Mouse (Mus musculus) limb, embryonic 11.5 days (tissue): Measurements from ENCODE around the gene Clec12a. TPM values are rescaled to one million over a fixed set of nuclear protein-coding genes. Genes with fewer than 3 reads are reported as not detected.

Source experiments
- ATAC-seq: fragments of 200-750 bp; cut with Nextera tagmentation; 2 replicates; pipeline ENCODE4 v1.8.0; 2017; ENCODE audit warnings: low read depth; ENCODE audit not compliant: insufficient number of reproducible peaks, low FRiP score, low TSS enrichment
- DNase-seq: peaks from one replicate; pipeline ENCODE4 v3.0.0-alpha.2; 2015; ENCODE audit warnings: low spot score
- H3K27ac ChIP-seq: fragments of 300-500 bp; sonication (generic); replicated peaks from 2 replicates; pipeline ENCODE4 v1.5.1; 2014; ENCODE audit warnings: low read depth, mild to moderate bottlenecking, low read length
- H3K27me3 ChIP-seq: fragments of 300-500 bp; sonication (generic); 2 replicates; pipeline ENCODE4 v1.6.1; 2014; ENCODE audit warnings: mild to moderate bottlenecking, low read length, mixed read lengths; ENCODE audit not compliant: control insufficient read depth, insufficient read depth
- H3K36me3 ChIP-seq: fragments of 300-500 bp; sonication (generic); 2 replicates; pipeline ENCODE4 v1.6.1; 2014; ENCODE audit warnings: mild to moderate bottlenecking, low read length, moderate library complexity, mixed read lengths; ENCODE audit not compliant: control insufficient read depth, insufficient read depth
- H3K4me1 ChIP-seq: fragments of 300-500 bp; sonication (generic); 2 replicates; pipeline ENCODE4 v1.6.1; 2014; ENCODE audit warnings: low read length, mixed read lengths; ENCODE audit not compliant: control insufficient read depth, insufficient read depth
- H3K4me2 ChIP-seq: fragments of 300-500 bp; sonication (generic); 2 replicates; pipeline ENCODE4 v1.6.1; 2014; ENCODE audit warnings: low read depth, mild to moderate bottlenecking, moderate library complexity; ENCODE audit not compliant: severe bottlenecking
- H3K4me3 ChIP-seq: fragments of 300-500 bp; sonication (generic); 2 replicates; pipeline ENCODE4 v1.5.1; 2014; ENCODE audit warnings: low read depth, low read length
- H3K9ac ChIP-seq: fragments of 300-500 bp; sonication (generic); 2 replicates; pipeline ENCODE4 v1.6.1; 2014; ENCODE audit warnings: mild to moderate bottlenecking, low read length
- H3K9me3 ChIP-seq: fragments of 300-500 bp; sonication (generic); 2 replicates; pipeline ENCODE4 v1.6.1; 2016; ENCODE audit warnings: low read length; ENCODE audit not compliant: control insufficient read depth
- WGBS: fragments of 180-500 bp; shearing (Covaris S2); extraction: QIAGEN DNeasy Blood & Tissue Kit; methylation state at CpG from one replicate; pipeline ENCODE4 v1.1.7; 2014; 5-methylcytosine and 5-hydroxymethylcytosine counted together
- polyA plus RNA-seq: library from polyadenylated mRNA; unstranded; fragments of >200 nt; fragmentation: Nextera tagmentation; extraction: Ambion mirVana; gene quantifications from 2 replicates; pipeline ENCODE4 v1.2.1, GENCODE M21; 2014

Clec12a gene
- polyA plus RNA-seq, 1 experiment from 2014 or later = 0.29 TPM

- DNase-seq = no peak
- Histone ChIP-seq H3K9ac (no peak overlapping the region), H3K36me3 (no peaks in the 10 kb centered on the region), H3K4me3 (no peak overlapping the region), H3K27me3 (no peaks in the 10 kb centered on the region), H3K9me3 (no peaks in the 10 kb centered on the region), H3K4me2 (no peak overlapping the region), H3K27ac (no peak overlapping the region), H3K4me1 (no peaks in the 10 kb centered on the region)
- ATAC-seq = no peak
- WGBS = 86% methylated on average over 3 of the region's 3 CpGs
Measured at GRCm38 (mm10) chr6:129383466-129383865, 41.0 kb downstream of the Clec12a start.

DNA sequence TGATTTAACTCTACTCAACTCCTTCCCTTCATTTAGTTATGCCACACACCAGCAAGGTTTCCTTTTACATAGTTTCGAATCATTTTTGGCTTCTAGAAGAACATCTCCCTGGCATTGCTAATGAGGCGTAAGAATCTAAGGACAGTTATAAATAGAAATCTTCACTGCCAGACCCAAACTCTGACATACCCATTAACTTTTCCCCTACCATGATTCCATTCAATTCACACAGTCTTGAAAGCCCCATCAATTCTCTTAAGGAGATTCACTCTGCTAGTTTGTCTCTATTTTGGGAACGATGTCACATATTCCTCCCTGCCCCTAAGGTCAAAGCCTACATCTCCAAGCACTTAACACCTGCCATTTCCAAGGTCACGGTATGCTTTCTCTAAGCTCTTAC lies 42.5 kb downstream of the Clec12a start:
- H3K9me3 ChIP-seq = no peaks in the 10 kb centered on the region
- H3K9ac ChIP-seq = no peak overlapping the region
- no peaks in the 10 kb centered on the region for H3K36me3 ChIP-seq
- no peak overlapping the region for H3K27ac ChIP-seq
- DNase-seq = no peak
- H3K4me2 ChIP-seq = no peak overlapping the region
- no peak for ATAC-seq
- H3K4me1 ChIP-seq = no peaks in the 10 kb centered on the region
- 86% methylated on average over 4 of the region's 4 CpGs for WGBS
- no peaks in the 10 kb centered on the region for H3K27me3 ChIP-seq
- no peak overlapping the region for H3K4me3 ChIP-seq

DNA sequence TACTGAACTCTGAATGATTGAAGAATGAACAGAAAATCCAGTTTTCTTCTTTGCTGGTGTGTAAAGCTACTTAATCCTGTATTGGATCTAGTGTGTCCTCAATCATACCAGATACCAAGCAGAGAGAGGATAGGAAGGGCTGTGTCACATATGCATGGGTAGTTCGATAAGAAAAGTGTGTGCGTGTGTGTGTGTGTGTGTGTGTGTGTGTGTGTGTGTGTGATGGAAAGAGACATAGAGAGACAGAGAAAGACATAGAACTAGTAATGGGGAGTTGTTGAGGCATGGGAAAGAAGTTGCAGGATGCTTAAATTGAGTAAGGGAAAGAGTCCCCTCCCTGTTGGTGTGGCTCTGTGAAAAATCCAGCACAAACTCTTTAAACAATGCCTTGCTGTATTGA lies 43.3 kb downstream of the Clec12a start, which contains the start of gene Clec12b:
Gene Clec12b, minus strand, starts transcription at position 101 of the 400 bp plus-strand sequence.
- H3K4me3 ChIP-seq = no peak within 1 kb of the TSS
- no peak for ATAC-seq
- no peaks in the 10 kb centered on the region for H3K4me1 ChIP-seq
- WGBS = 88% methylated on average over 2 of the region's 2 CpGs
- DNase-seq = no peak
- H3K9ac ChIP-seq = no peak within 1 kb of the TSS
- no peaks in the 10 kb centered on the region for H3K9me3 ChIP-seq
- no peaks in the 10 kb centered on the region for H3K36me3 ChIP-seq
- H3K4me2 ChIP-seq = no peak within 1 kb of the TSS
- H3K27ac ChIP-seq = no peak within 1 kb of the TSS
- no peaks in the 10 kb centered on the region for H3K27me3 ChIP-seq

DNA sequence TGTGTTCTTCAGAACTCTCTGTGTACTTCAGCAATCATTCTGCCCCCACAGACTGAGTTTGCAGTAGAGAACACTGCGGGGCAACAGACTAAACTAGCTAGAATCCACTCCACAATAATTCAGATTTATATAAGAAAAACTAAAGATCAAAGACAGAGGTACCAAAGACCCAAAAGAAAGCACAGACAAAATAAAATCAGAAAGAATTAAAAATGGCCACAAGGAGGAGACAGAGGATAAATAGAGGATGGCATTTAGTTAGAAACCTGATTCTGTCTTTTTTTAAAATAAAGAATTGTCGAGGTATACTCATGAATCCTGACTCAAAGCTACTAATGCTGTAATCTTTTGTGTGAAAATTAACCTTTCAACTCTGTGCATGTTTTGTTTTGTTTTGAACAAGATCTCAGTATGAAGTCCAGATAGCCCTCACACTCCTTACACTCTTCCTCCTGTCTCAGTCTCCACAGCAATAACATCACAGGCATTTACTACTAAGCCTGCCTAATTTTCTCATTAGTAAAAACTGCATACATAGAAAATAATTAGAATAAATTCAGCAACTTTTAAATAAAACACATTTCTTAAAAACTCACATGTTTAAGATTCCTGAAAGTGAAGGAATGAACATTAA lies 50.7 kb downstream of the Clec12a start:
- 35% methylated on average over 2 of the region's 2 CpGs for WGBS
- Histone ChIP-seq H3K9ac (no peak overlapping the region), H3K9me3 (no peaks in the 10 kb centered on the region), H3K4me3 (no peak overlapping the region), H3K4me1 (no peaks in the 10 kb centered on the region), H3K4me2 (no peak overlapping the region), H3K27me3 (no peaks in the 10 kb centered on the region), H3K36me3 (no peaks in the 10 kb centered on the region), H3K27ac (no peak overlapping the region)
- ATAC-seq (no peak), DNase-seq (no peak)

DNA sequence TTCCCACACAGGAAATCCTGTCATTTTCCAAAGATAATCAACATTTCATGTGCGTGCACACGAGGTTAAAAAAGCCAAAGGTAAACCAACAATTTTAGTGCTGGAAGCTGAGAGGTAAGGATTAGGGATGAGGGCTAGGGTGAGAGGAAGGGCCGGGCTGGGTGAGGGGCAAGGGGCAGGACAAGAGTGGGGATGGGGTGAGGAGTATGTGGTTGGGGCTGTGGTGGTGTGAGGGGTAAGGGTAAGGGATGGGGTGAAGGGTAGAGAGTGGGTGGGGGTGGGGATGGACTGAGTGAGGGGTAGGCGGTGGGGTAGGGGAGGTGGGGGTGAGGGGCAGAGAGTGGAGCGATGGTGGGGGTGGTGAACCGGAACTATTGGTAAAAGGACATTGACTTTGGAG lies 51.2 kb downstream of the Clec12a start:
- H3K9ac ChIP-seq = no peak overlapping the region
- H3K9me3 ChIP-seq = no peaks in the 10 kb centered on the region
- no peak overlapping the region for H3K4me3 ChIP-seq
- ATAC-seq = no peak
- H3K36me3 ChIP-seq = no peaks in the 10 kb centered on the region
- no peak overlapping the region for H3K27ac ChIP-seq
- WGBS = 77% methylated on average over 6 of the region's 6 CpGs
- no peaks in the 10 kb centered on the region for H3K4me1 ChIP-seq
- H3K27me3 ChIP-seq = no peaks in the 10 kb centered on the region
- no peak for DNase-seq
- no peak overlapping the region for H3K4me2 ChIP-seq

DNA sequence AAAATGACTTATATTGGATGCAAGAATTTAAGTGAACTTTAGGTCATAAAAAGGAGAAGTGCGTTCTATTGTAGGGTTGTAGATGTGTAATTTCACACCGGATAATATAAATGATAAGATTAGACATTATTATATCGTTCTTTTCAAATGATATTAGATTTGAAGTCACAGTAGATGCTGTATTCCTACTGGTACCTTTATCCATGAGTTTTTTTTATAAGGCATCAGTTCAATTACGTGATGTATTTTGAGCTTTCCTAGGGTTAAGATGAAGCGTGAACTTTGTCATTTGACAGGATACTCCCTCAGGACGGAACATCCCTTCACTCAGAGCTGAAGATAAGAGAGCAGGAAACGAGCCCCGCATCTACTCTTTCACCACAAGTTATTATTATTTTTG lies 54.5 kb downstream of the Clec12a start, which contains the start of gene Clec1b:
Gene Clec1b, plus strand, starts transcription at position 301 of the 400 bp plus-strand sequence.
- Histone ChIP-seq H3K4me2 (no peak within 1 kb of the TSS), H3K27me3 (no peaks in the 10 kb centered on the region), H3K9ac (no peak within 1 kb of the TSS), H3K4me1 (no peaks in the 10 kb centered on the region), H3K27ac (no peak within 1 kb of the TSS), H3K4me3 (no peak within 1 kb of the TSS), H3K9me3 (no peaks in the 10 kb centered on the region), H3K36me3 (no peaks in the 10 kb centered on the region)
- ATAC-seq = no peak
- 87% methylated on average over 8 of the region's 8 CpGs for WGBS
- DNase-seq = no peak

DNA sequence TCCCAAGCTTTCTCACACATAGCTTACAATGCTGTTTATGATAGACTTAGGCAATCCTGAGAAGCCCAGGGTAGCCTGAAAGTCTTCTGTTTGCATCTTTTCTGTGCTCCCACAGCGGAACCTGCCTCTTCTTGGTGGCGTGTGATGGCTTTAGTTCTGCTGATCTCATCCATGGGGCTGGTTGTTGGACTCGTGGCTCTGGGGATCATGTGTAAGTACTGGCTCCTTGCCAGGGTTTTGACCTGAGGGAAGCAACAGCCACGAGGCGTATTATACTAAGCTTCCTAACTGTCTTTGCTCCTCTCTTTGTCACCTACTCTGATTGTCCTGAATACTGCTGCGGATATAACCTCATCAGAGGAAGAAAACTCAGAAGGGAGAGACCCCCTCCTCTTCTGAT lies 57.5 kb downstream of the Clec12a start:
- 73% methylated on average over 6 of the region's 6 CpGs for WGBS
- Histone ChIP-seq H3K4me2 (no peak overlapping the region), H3K4me3 (no peak overlapping the region), H3K27me3 (no peaks in the 10 kb centered on the region), H3K4me1 (no peaks in the 10 kb centered on the region), H3K27ac (no peak overlapping the region), H3K9me3 (no peaks in the 10 kb centered on the region), H3K36me3 (no peaks in the 10 kb centered on the region), H3K9ac (no peak overlapping the region)
- DNase-seq (no peak), ATAC-seq (no peak)

DNA sequence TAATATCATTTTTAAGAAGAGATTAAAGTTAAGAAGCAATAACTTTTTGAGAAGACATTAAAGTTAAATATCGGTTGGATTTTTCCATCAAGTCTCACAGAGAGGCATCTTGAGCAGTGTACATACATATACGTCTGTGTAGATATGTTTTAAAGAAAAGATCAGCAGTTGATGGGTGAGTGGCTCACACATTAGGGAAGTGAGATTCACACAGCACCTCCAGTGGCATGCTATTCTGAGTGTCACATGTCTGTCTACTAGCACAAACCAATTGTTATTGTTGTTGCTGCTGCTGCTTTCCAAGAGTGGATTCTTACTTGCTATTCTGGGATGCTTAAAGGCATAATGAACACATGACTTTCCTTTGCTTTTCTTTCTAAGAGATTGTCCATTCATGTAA lies 59.9 kb downstream of the Clec12a start:
- Histone ChIP-seq H3K27ac (no peak overlapping the region), H3K36me3 (no peaks in the 10 kb centered on the region), H3K4me3 (no peak overlapping the region)

DNA sequence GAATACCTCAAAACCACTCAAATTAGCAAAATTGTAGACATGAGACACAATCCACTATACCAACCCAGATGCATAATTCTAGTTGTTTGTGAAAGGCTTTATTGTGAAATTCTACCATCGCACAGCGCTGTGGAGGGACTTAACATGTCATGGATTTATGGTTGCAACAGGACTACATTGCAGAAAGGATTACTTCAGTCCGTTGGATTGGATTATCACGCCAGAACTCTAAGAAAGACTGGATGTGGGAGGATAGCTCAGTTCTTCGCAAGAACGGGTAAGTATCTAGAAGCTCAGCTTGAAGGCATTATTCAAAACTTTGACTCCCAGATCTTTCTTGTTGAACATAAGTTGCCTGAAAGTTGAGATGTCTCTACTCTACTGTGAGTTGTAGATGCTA lies 60.9 kb downstream of the Clec12a start:
- Histone ChIP-seq H3K4me2 (no peak overlapping the region), H3K4me3 (no peak overlapping the region), H3K9ac (no peak overlapping the region), H3K27ac (no peak overlapping the region), H3K27me3 (no peaks in the 10 kb centered on the region), H3K9me3 (no peaks in the 10 kb centered on the region), H3K36me3 (no peaks in the 10 kb centered on the region), H3K4me1 (no peaks in the 10 kb centered on the region)
- no peak for DNase-seq
- ATAC-seq = no peak
- 90% methylated on average over 6 of the region's 6 CpGs for WGBS

More for the DNA sequence above, 59.9 kb downstream of the Clec12a start:
- no peak overlapping the region for H3K9ac ChIP-seq
- no peak for DNase-seq
- ATAC-seq = no peak
- H3K9me3 ChIP-seq = no peaks in the 10 kb centered on the region
- 83% methylated on average over 2 of the region's 2 CpGs for WGBS
- no peak overlapping the region for H3K4me2 ChIP-seq
- no peaks in the 10 kb centered on the region for H3K27me3 ChIP-seq
- H3K4me1 ChIP-seq = no peaks in the 10 kb centered on the region
